Mouse (Mus musculus) brain, embryonic 14.5 days (tissue): ENCODE results near the gene Dcun1d1.

Experiments
- CTCF ChIP-seq: fragments of 200-500 bp; IDR thresholded peaks from 2 replicates; pipeline ENCODE4 v1.5.1; 2012; ENCODE audit warnings: inconsistent platforms, mild to moderate bottlenecking, moderate library complexity, borderline replicate concordance; ENCODE audit not compliant: insufficient read depth, insufficient read length; ENCODE audit errors: extremely low read depth
- POLR2A ChIP-seq: fragments of 200-500 bp; IDR thresholded peaks from 2 replicates; pipeline ENCODE4 v1.6.1; 2012; ENCODE audit warnings: mild to moderate bottlenecking, inconsistent platforms, borderline replicate concordance; ENCODE audit not compliant: poor library complexity, insufficient read depth, insufficient read length, severe bottlenecking; ENCODE audit errors: extremely low read depth

DNA sequence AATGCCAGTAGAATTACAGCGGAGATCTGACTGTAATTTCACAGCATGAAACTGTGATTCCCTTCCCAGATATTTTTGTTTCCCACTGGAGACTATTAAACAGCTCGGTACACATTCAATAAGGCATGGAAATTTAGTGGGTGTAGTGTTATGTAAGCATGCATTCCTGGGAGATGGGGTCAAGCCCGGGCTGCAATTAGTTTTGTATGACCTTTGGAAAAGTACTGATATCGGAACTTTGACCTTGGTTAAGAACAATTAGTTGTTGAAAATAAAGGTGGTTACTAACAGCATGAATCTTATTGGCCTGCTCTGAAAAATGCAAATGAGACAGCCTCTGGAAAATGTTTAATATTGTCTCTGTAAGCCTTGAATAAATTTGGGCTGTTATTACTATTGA lies 33.2 kb upstream of the Dcun1d1 start:
- no peak for TF ChIP-seq CTCF
- TF ChIP-seq POLR2A, result no peak
